Mouse (Mus musculus): ENCODE measurements around the gene Myl6. TPM values are rescaled to one million over a fixed set of nuclear protein-coding genes. Genes with fewer than 3 reads are reported as not detected.

The Myl6 gene
- total and polyA plus RNA-seq, 3 experiments, result 366 to 560 (median 555) TPM

- TF ChIP-seq KAT2A (IDR thresholded peaks at IDR 0.05; ENCODE audit: insufficient replicate concordance, low read length) (no peak), RCOR1 (conservative IDR thresholded peaks at IDR 0.05; ENCODE audit: low read depth, low read length) (no peak), ZNF384 (IDR thresholded peaks at IDR 0.05; ENCODE audit: low read depth, low read length) (no peak), UBTF (IDR thresholded peaks at IDR 0.05; ENCODE audit: low read depth, low read length) (no peak), BHLHE40 (IDR thresholded peaks at IDR 0.05; ENCODE audit: low read depth, low read length) (no peak), NRF1 (IDR thresholded peaks at IDR 0.05; ENCODE audit: low read depth, low read length) (no peak), RAD21 (IDR thresholded peaks at IDR 0.05; ENCODE audit: low read depth, low read length) (no peak), MAZ (IDR thresholded peaks at IDR 0.05; ENCODE audit: low read depth, low read length) (no peak), GABPA (IDR thresholded peaks at IDR 0.05; ENCODE audit: insufficient replicate concordance, low read depth, low read length) (no peak), HCFC1 (IDR thresholded peaks at IDR 0.05; ENCODE audit: low read depth, low read length) (no peak), MXI1 (IDR thresholded peaks at IDR 0.05; ENCODE audit: low read depth, low read length) (no peak), PAX5 (IDR thresholded peaks at IDR 0.05; ENCODE audit: low read length) (no peak), ELF1 (IDR thresholded peaks at IDR 0.05; ENCODE audit: low read depth, low read length) (no peak), TCF12 (IDR thresholded peaks at IDR 0.05; ENCODE audit: low read depth, low read length) (no peak), ETS1 (conservative IDR thresholded peaks at IDR 0.05; ENCODE audit: low read depth, low read length) (no peak)
- Histone ChIP-seq H3K9ac (ENCODE audit: insufficient read depth, low read depth) (no peak overlapping the region), H3K36me3 (replicated peaks in 1 of 2; ENCODE audit: control insufficient read depth in 1 of 2, insufficient read depth in 1 of 2, low read length in 1 of 2) (peaks cover 7 to 12% of the 10 kb centered on the region in 2 experiments), H3K9me3 (replicated peaks; ENCODE audit: low read length) (no peaks in the 10 kb centered on the region), H3K4me3 (replicated peaks in 1 of 3; ENCODE audit: low read depth in 2 of 3, low read length in 2 of 3, poor library complexity in 1 of 3) (no peak overlapping the region), H3K27ac (ENCODE audit: insufficient read depth, low read depth) (no peak overlapping the region), H3K79me2 (replicated peaks; ENCODE audit: control insufficient read depth, extremely low read depth, insufficient read depth, poor library complexity, severe bottlenecking) (peaks cover 15% of the 10 kb centered on the region), H3K4me1 (ENCODE audit: control insufficient read depth in 1 of 2, insufficient read depth in 2 of 2) (peaks cover 11 to 40% of the 10 kb centered on the region in 2 experiments; a peak in 3 of 4 replicates), H3K4me2 (ENCODE audit: insufficient read depth, low read depth, poor library complexity, severe bottlenecking) (no peak overlapping the region), H3K27me3 (replicated peaks) (no peaks in the 10 kb centered on the region)
- in situ Hi-C loops (cut with MboI; ENCODE audit: low pct_ligation_motif_present, low pct_unique_long_range_greater_than_20kb, low sequenced_read_pairs) (no loop called here), dilution Hi-C loops (cut with MboI; ENCODE audit: extremely low pct_ligation_motif_present, extremely low pct_unique_long_range_greater_than_20kb, low sequenced_read_pairs) (no loop called here)
- no peak for DNase-seq (ENCODE audit: extremely low read depth)
These were observed 2.6 kb upstream of the Myl6 start for GRCm38 (mm10) chr10:128496509-128497077.

GRCm38 (mm10) chr10:128495903-128496302, 2.0 kb upstream of the Myl6 start:
- TF ChIP-seq IRF4 (IDR thresholded peaks at IDR 0.05; ENCODE audit: low read depth, low read length) (no peak), EP300 (IDR thresholded peaks at IDR 0.05; ENCODE audit: low read length) (no peak), MAFK (IDR thresholded peaks at IDR 0.05; ENCODE audit: insufficient replicate concordance, low read length) (no peak), ZMIZ1 (IDR thresholded peaks at IDR 0.05; ENCODE audit: low read depth, low read length) (no peak), ZNF384 (IDR thresholded peaks at IDR 0.05; ENCODE audit: low read depth, low read length) (no peak), E2F4 (IDR thresholded peaks at IDR 0.05; ENCODE audit: insufficient replicate concordance, low read depth, low read length) (no peak), NRF1 (IDR thresholded peaks at IDR 0.05; ENCODE audit: low read depth, low read length) (no peak), MEF2A (IDR thresholded peaks at IDR 0.05; ENCODE audit: borderline replicate concordance, low read depth, low read length) (no peak), ZKSCAN1 (IDR thresholded peaks at IDR 0.05; ENCODE audit: borderline replicate concordance, low read depth, low read length) (no peak), ETS1 (conservative IDR thresholded peaks at IDR 0.05; ENCODE audit: low read depth, low read length) (no peak), JUND (conservative IDR thresholded peaks at IDR 0.05; ENCODE audit: low read depth, low read length) (no peak)
- Histone ChIP-seq H3K27ac (ENCODE audit: insufficient read depth, low read depth) (no peak overlapping the region), H3K4me1 (ENCODE audit: control insufficient read depth in 1 of 2, insufficient read depth in 2 of 2) (peaks cover 12 to 43% of the 10 kb centered on the region in 2 experiments; a peak in 3 of 4 replicates), H3K9ac (ENCODE audit: insufficient read depth, low read depth) (no peak overlapping the region), H3K9me3 (replicated peaks; ENCODE audit: low read length) (no peaks in the 10 kb centered on the region), H3K4me3 (replicated peaks in 1 of 3; ENCODE audit: low read depth in 2 of 3, low read length in 2 of 3, poor library complexity in 1 of 3) (no peak overlapping the region), H3K27me3 (replicated peaks) (no peaks in the 10 kb centered on the region), H3K36me3 (replicated peaks in 1 of 2; ENCODE audit: control insufficient read depth in 1 of 2, insufficient read depth in 1 of 2, low read length in 1 of 2) (peaks cover 14 to 19% of the 10 kb centered on the region in 2 experiments), H3K79me2 (replicated peaks; ENCODE audit: control insufficient read depth, extremely low read depth, insufficient read depth, poor library complexity, severe bottlenecking) (peaks cover 20% of the 10 kb centered on the region), H3K4me2 (ENCODE audit: insufficient read depth, low read depth, poor library complexity, severe bottlenecking) (no peak overlapping the region)
- in situ Hi-C loops (cut with MboI; ENCODE audit: low pct_ligation_motif_present, low pct_unique_long_range_greater_than_20kb, low sequenced_read_pairs) (no loop called here), dilution Hi-C loops (cut with MboI; ENCODE audit: extremely low pct_ligation_motif_present, extremely low pct_unique_long_range_greater_than_20kb, low sequenced_read_pairs) (no loop called here)
- no peak for DNase-seq (ENCODE audit: extremely low read depth)

All from CH12.LX (cell line).